Mouse (Mus musculus): ENCODE data around the gene Mbd5.

DNA sequence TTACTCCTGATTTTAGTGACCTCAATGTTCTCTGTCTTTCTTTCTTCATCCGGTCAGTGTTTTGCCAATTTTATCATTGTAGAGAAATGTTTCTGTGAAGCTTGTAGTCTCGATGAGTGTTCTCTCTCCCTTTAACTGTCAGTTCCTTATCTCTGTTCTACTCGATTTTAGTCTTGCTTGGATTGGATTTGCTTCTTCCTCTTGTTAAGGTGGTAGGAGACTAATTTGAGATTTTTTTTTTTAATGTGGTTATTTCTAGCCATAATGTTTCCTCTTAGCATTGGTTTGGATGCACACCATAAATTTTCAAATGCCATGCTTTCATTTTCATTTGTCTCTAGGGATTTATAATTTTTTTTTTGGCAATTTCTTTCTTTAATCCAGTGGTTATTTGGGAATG lies 29.6 kb downstream of the Mbd5 start:
- TF ChIP-seq CTCF (IDR thresholded peaks at IDR 0.05 in 2 of 3, conservative IDR thresholded peaks at IDR 0.05 in 1 of 3; ENCODE audit: control insufficient read depth in 1 of 3, insufficient read depth in 1 of 3, low read depth in 2 of 3, low read length in 3 of 3, poor library complexity in 1 of 3, severe bottlenecking in 1 of 3) (no peak), USF1 (IDR thresholded peaks at IDR 0.05; ENCODE audit: low read depth, low read length) (no peak), MAFK (IDR thresholded peaks at IDR 0.05; ENCODE audit: borderline replicate concordance, low read depth, low read length) (no peak)
